Mouse (Mus musculus) lung, postnatal 4 days (tissue): ENCODE data around the gene Vmn1r34.
"Not testable (repeated sequence)": the region's sequence is repeated elsewhere in the genome, so short reads cannot be mapped to it uniquely, and the experiment has no call there.

Experiments used
- DNase-seq, 2 experiments: peaks; one replicate each; pipeline ENCODE4 v3.0.0; 2021

Vmn1r34 gene

DNA sequence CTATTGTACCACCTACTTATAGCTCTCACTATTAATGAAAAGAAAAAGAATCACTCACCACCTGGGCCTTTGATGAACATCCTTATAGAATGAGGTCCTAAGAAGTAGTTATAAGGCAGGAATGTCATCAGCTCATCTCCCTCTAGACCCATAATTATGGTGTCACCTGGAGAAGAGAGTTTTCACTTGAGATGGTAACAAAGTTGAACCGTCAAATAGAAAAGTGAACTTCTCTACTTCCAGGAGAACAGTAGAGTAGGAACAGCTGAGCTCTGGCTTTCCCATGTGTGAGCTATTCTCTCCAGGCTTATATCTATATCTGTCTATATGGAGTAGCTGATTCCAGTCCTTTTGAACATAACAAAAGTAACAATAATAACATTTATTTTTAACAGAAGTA is at the start of gene Vmn1r34:
Vmn1r34 (minus strand) TSS at position 101 of the 400 bp plus-strand sequence.
- no peak for DNase-seq

DNA sequence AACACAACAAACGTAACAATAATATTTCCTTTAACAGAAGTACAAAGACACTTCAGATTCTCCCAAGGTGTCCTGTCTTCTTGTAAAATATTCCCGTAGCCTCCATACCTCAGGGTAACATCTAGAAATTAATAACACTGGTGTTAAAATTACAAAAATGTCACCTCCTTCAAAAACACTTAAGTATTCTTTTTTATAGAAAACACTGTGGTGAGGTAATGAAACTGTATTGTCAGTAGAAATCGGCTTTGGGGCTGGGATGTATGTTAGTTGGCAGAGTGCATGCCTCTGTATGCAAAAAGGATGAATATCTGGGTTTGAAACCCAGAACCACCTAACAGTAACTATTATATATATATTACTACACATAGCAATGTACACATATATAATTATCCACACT is 42.1 kb upstream of the Vmn1r34 start, which contains the start of gene Vmn1r35:
Vmn1r35 (minus strand) TSS at position 101 of the 400 bp plus-strand sequence.
- no peak for DNase-seq

DNA sequence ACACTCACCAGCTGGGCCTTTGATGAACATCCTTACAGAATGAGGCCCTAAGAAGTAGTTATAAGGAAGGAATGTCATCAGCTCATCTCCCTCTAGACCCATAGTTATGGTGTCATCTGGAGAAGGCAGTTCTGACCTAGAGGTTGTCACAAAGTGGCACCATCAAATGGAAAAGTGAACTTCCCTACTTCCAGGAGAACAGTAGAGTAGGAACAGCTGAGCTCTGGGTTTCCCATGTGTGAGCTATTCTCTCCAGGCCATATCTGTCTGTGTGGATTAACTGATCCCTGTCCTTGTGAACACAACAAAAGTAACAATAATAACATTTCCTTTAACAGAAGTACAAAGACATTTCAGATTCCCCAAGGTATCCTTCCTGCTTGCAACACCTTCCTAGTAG is 25.5 kb downstream of the Vmn1r34 start, which contains the start of gene Vmn1r33:
Vmn1r33 (minus strand) TSS at position 101 of the 400 bp plus-strand sequence.
- not testable (repeated sequence) for DNase-seq

DNA sequence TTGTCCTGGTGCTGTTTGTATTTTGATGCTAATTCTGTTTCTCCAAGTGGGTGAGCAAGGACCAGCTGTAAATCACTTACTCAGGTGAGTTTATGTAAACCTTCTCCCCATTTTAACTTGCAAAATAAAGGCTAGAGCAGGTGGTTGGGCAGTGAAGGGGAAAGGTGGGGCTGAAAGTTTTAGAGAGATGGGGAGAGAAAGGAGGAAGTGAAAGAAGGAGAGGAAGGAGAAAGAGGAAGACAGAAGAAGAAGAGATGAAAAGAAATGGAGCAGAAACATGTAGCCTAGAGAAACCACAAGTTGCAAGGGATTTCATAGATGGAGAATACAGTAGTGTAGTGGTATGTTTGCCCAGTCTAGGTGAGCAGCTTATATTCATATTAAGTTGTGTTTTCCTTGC is 47.9 kb downstream of the Vmn1r34 start:
- DNase-seq = no peak
